Mouse (Mus musculus) embryonic facial prominence, embryonic 11.5 days (tissue): ENCODE results near the gene Sdk2. TPM values are rescaled to one million over a fixed set of nuclear protein-coding genes. Genes with fewer than 3 reads are reported as not detected.
A peak's percentile ranks its signal among the peaks of the same experiment; 100 is the strongest.

ENCODE experiments used
- ATAC-seq: fragments of 200-750 bp; cut with Nextera tagmentation; replicated peaks from 2 replicates; pipeline ENCODE4 v1.8.0; 2017; ENCODE audit warnings: low read depth; ENCODE audit not compliant: insufficient number of reproducible peaks, low FRiP score, low TSS enrichment
- DNase-seq: peaks from one replicate; pipeline ENCODE4 v3.0.0-alpha.2; 2015; ENCODE audit warnings: low spot score
- H3K27ac ChIP-seq: fragments of 300-500 bp; sonication (generic); replicated peaks from 2 replicates; pipeline ENCODE4 v1.5.1; 2014; ENCODE audit warnings: mild to moderate bottlenecking, low read depth, low read length, control low read depth
- H3K27me3 ChIP-seq: fragments of 300-500 bp; sonication (generic); 2 replicates; pipeline ENCODE4 v1.6.1; 2014; ENCODE audit warnings: mild to moderate bottlenecking, low read length, moderate library complexity, mixed read lengths; ENCODE audit not compliant: control insufficient read depth, insufficient read depth
- H3K36me3 ChIP-seq: fragments of 300-500 bp; sonication (generic); replicated peaks from 2 replicates; pipeline ENCODE4 v1.6.1; 2014; ENCODE audit warnings: low read depth, mild to moderate bottlenecking, low read length, moderate library complexity, mixed read lengths; ENCODE audit not compliant: control insufficient read depth, insufficient read depth
- H3K4me1 ChIP-seq: fragments of 300-500 bp; sonication (generic); 2 replicates; pipeline ENCODE4 v1.6.1; 2014; ENCODE audit warnings: low read length, mixed read lengths; ENCODE audit not compliant: control insufficient read depth, insufficient read depth
- H3K4me2 ChIP-seq: fragments of 300-500 bp; sonication (generic); 2 replicates; pipeline ENCODE4 v1.6.1; 2014; ENCODE audit warnings: low read depth, mild to moderate bottlenecking, control low read depth, low read length, moderate library complexity
- H3K4me3 ChIP-seq: fragments of 300-500 bp; sonication (generic); 2 replicates; pipeline ENCODE4 v1.5.1; 2014; ENCODE audit warnings: low read depth, low read length, control low read depth
- H3K9ac ChIP-seq: fragments of 300-500 bp; sonication (generic); replicated peaks from 2 replicates; pipeline ENCODE4 v1.6.1; 2014; ENCODE audit warnings: mild to moderate bottlenecking, control low read depth, low read length
- H3K9me3 ChIP-seq: fragments of 300-500 bp; sonication (generic); replicated peaks from 2 replicates; pipeline ENCODE4 v1.6.1; 2016; ENCODE audit warnings: mild to moderate bottlenecking, low read length, inconsistent platforms, mixed read lengths; ENCODE audit not compliant: control insufficient read depth
- WGBS: fragments of 180-500 bp; shearing (Covaris S2); extraction: QIAGEN DNeasy Blood & Tissue Kit; methylation state at CpG from one replicate; pipeline ENCODE4 v1.1.7; 2014; 5-methylcytosine and 5-hydroxymethylcytosine counted together
- polyA plus RNA-seq: library from polyadenylated mRNA; unstranded; fragments of >200 nt; fragmentation: Nextera tagmentation; extraction: Ambion mirVana; gene quantifications from 2 replicates; pipeline ENCODE4 v1.2.1, GENCODE M21; 2014

Sdk2 gene
- polyA plus RNA-seq, 1 experiment from 2014 or later: 0.88 TPM

DNA sequence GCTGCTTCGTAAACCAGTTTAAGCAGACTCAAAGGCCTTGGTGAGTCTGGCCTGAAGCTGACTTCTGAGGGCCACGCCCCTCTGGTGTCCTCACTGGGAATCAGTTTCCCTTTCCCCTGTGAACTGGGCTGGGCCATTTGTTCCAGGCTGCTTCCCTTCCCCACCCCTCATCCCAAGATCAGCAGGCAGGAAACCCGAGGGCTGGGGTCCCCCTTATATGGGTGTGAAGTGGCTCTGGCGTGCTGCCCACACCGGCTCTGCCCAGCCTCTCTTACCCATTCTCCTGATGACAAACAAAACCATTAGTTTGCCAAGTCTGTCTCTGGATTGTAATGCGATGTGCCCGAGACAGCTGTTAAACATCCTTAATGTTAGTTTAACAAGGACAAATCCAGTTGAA, 180.5 kb downstream of the Sdk2 start:
- Histone ChIP-seq H3K27me3 (no peaks in the 10 kb centered on the region), H3K4me1 (no peaks in the 10 kb centered on the region), H3K4me3 (no peak overlapping the region), H3K27ac (no peak overlapping the region), H3K36me3 (no peaks in the 10 kb centered on the region), H3K4me2 (no peak overlapping the region), H3K9ac (no peak overlapping the region), H3K9me3 (no peaks in the 10 kb centered on the region)
- DNase-seq (no peak), ATAC-seq (no peak)
- WGBS: 83% methylated on average over 7 of the region's 7 CpGs

DNA sequence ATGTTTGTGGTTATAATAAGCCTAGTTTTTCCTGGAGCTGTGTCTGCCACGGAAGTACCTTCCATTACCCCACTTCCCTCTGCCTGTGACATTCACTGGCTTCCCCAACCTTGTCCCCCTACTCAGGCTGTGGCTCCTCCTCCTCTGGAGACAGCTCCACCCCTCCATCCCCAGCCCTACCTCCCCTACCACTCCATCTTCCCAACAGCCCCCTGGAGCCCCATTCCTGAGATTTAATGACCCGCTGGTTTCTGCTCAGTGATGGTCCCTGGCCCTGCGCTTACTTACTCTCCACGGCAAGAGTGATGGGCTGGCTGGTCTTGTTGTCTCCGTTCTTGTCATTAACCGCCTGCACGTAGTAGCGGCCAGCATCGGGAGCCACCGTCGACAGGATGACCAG, 181.9 kb downstream of the Sdk2 start:
- DNase-seq (no peak), ATAC-seq (no peak)
- Histone ChIP-seq H3K9ac (no peak overlapping the region), H3K36me3 (no peaks in the 10 kb centered on the region), H3K4me3 (no peak overlapping the region), H3K27me3 (no peaks in the 10 kb centered on the region), H3K27ac (no peak overlapping the region), H3K9me3 (no peaks in the 10 kb centered on the region), H3K4me2 (no peak overlapping the region), H3K4me1 (no peaks in the 10 kb centered on the region)
- WGBS: 76% methylated on average over 11 of the region's 11 CpGs

DNA sequence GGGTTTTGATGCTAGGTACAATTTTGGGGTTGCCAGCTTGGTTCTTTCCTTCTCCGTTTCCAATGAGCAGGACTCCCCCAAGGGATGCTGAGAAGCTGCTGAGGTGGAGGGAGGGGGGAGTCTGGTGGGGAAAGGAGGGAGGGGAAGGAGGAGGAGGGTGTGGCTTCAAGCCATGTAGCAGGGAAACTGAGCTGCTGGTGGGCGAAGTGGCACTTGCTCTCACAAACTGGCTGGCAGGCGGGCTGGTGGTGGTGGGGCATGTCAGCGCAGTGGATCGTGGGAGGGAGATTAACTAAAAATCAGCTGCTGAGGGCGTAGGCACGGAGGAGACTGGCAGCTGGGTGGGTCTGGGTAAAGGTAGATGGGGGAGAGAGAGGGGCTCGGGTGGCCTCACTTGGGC, 183.8 kb downstream of the Sdk2 start:
- Histone ChIP-seq H3K27ac (no peak overlapping the region), H3K36me3 (no peaks in the 10 kb centered on the region), H3K4me1 (no peaks in the 10 kb centered on the region), H3K9me3 (no peaks in the 10 kb centered on the region), H3K27me3 (no peaks in the 10 kb centered on the region), H3K4me2 (no peak overlapping the region), H3K9ac (no peak overlapping the region), H3K4me3 (no peak overlapping the region)
- 78% methylated on average over 8 of the region's 8 CpGs for WGBS
- ATAC-seq: no peak
- DNase-seq: no peak

DNA sequence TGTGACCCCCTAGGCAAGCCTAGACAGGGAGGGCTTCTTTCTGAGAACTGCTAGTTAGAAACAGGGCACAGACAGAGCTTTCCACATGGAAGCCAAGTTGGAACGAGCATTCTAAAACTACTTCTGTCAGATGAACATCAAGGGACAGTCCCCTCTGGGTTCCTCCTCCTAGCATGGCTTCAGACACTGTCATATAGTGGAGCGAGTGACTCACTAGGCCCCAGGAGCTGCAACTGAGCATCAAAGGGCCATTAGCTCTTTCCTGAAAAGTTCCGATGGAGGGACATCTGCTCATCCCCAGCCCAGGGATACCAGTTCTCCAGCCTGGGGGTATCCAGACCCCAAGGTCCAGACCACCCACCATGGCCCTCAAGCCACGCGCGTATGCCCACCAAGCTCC, 185.0 kb downstream of the Sdk2 start:
- 84% methylated on average over 6 of the region's 6 CpGs for WGBS
- ATAC-seq: no peak
- no peak overlapping the region for H3K9ac ChIP-seq
- no peak overlapping the region for H3K4me3 ChIP-seq
- no peak overlapping the region for H3K27ac ChIP-seq
- no peak for DNase-seq
- H3K9me3 ChIP-seq: no peaks in the 10 kb centered on the region
- H3K4me1 ChIP-seq: no peaks in the 10 kb centered on the region
- no peak overlapping the region for H3K4me2 ChIP-seq
- H3K27me3 ChIP-seq: no peaks in the 10 kb centered on the region
- no peaks in the 10 kb centered on the region for H3K36me3 ChIP-seq

DNA sequence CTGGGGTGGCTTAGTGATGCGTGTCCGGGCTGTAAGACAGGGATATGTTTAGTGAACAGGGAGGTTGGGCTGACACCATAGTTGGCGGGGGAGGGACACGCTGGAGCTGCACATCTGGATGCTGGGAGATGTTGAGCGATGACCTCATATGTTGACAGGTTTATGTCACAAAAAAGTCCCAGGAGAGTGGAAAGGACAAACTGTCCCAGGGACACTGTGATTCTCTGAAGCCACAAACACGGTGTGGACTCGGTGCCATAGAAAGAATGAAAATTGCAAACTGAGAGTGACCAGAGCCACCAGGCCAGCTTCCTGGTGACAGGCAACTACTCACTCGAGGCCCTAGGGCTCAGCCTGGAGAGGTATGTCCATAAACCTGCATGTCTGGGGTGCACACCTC, 199.8 kb downstream of the Sdk2 start:
- Histone ChIP-seq H3K4me1 (no peaks in the 10 kb centered on the region), H3K4me3 (no peak overlapping the region), H3K9me3 (no peaks in the 10 kb centered on the region), H3K36me3 (no peaks in the 10 kb centered on the region), H3K9ac (no peak overlapping the region), H3K27ac (no peak overlapping the region), H3K27me3 (no peaks in the 10 kb centered on the region), H3K4me2 (no peak overlapping the region)
- 92% methylated on average over 8 of the region's 8 CpGs for WGBS
- no peak for DNase-seq
- ATAC-seq: no peak

DNA sequence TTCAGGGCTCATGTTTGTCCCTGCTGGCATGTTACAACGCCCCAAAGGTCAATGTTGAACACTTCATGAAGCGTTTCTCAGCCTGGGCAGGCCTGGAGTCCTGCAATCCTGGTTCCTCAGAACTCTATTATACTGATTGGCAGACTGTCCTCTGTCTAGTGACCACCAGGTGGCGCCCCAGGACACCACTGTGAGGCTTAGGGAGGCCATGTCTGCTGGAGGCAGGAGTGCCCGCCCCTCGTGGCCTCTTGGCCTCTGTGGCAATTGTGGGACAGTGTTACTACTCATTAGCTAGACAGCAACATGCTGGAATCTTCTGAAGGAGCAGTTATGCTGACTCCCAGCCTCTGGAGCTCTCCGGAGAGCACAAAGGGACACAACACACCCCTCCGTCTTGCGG, 201.2 kb downstream of the Sdk2 start:
- Histone ChIP-seq H3K9ac (no peak overlapping the region), H3K4me1 (no peaks in the 10 kb centered on the region), H3K27me3 (no peaks in the 10 kb centered on the region), H3K9me3 (no peaks in the 10 kb centered on the region), H3K4me2 (no peak overlapping the region), H3K36me3 (no peaks in the 10 kb centered on the region), H3K27ac (no peak overlapping the region), H3K4me3 (no peak overlapping the region)
- peak; percentile 78 for ATAC-seq
- WGBS: 34% methylated on average over 8 of the region's 8 CpGs
- DNase-seq: peak; percentile 93

DNA sequence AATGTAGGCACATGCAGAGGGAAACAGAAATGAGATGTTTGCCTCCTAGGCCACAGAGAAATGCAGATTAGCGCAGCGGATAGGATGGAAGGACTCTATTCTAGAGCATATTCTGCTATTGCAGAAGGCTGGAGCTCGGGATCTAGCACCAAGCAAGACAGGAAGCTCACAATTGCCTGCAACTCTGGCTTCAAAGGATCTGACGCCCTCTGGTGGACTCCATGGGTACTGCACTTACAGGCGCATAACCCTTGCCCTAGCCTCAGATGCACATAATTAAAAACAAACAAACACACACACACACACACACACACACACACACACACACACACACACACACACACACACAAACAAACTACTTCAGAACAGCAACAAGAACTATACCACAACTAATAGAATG, 203.4 kb downstream of the Sdk2 start:
- Histone ChIP-seq H3K9ac (no peak overlapping the region), H3K9me3 (no peaks in the 10 kb centered on the region), H3K36me3 (no peaks in the 10 kb centered on the region), H3K27me3 (no peaks in the 10 kb centered on the region), H3K4me2 (no peak overlapping the region), H3K4me3 (no peak overlapping the region), H3K4me1 (no peaks in the 10 kb centered on the region), H3K27ac (no peak overlapping the region)
- WGBS: 74% methylated on average over 5 of the region's 5 CpGs
- no peak for ATAC-seq
- DNase-seq: peak; percentile 15

DNA sequence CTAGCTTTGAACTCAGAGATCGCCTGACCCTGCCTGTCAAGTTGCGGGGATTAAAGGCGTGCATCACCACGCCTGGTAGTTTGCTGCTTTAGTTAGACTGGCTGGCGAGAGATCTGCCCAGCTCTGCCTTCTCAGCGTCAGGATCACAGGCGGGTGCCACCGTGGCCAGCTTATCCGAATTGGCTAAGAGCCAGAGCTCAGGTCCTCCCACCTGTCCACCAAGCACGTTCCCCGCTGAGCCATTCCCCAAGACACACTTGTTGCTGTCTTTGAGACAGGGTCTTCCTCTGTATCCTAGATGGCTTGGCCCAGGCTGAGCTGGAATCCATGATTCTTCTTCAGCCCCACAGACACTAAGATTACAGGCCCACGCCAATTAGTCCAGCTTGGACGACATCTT, 211.2 kb downstream of the Sdk2 start:
- no peak overlapping the region for H3K4me3 ChIP-seq
- H3K27me3 ChIP-seq: no peaks in the 10 kb centered on the region
- H3K4me1 ChIP-seq: no peaks in the 10 kb centered on the region
- ATAC-seq: no peak
- H3K9ac ChIP-seq: no peak overlapping the region
- no peaks in the 10 kb centered on the region for H3K36me3 ChIP-seq
- no peak overlapping the region for H3K27ac ChIP-seq
- H3K4me2 ChIP-seq: no peak overlapping the region
- 82% methylated on average over 13 of the region's 13 CpGs for WGBS
- DNase-seq: no peak
- H3K9me3 ChIP-seq: no peaks in the 10 kb centered on the region

DNA sequence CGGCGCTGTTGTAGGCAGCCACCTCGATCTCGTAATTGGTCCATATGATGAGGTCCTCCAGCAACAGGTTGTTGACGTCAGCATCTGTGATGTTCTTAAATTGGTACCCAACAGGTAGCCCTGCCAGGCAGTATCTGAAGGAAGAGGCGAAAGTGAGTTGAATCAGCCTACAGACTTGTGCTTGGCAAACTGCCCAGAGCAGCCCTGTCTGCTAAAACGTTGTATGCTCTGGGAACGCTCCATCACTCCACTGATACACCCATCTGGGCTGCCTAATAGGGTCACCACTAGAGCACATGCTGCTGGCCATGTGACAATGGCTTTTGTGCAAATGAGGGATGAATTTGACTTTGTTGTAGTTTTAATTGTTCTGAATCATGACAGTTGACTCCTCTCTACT, 215.1 kb downstream of the Sdk2 start:
- H3K27ac ChIP-seq: no peak overlapping the region
- H3K9me3 ChIP-seq: no peaks in the 10 kb centered on the region
- no peak for DNase-seq
- H3K4me3 ChIP-seq: no peak overlapping the region
- 90% methylated on average over 8 of the region's 8 CpGs for WGBS
- H3K27me3 ChIP-seq: no peaks in the 10 kb centered on the region
- H3K9ac ChIP-seq: no peak overlapping the region
- no peak overlapping the region for H3K4me2 ChIP-seq
- no peaks in the 10 kb centered on the region for H3K4me1 ChIP-seq
- ATAC-seq: no peak
- H3K36me3 ChIP-seq: no peaks in the 10 kb centered on the region
